ENCODE assay signal across 21 mouse cellular contexts in the genomic region with DNA sequence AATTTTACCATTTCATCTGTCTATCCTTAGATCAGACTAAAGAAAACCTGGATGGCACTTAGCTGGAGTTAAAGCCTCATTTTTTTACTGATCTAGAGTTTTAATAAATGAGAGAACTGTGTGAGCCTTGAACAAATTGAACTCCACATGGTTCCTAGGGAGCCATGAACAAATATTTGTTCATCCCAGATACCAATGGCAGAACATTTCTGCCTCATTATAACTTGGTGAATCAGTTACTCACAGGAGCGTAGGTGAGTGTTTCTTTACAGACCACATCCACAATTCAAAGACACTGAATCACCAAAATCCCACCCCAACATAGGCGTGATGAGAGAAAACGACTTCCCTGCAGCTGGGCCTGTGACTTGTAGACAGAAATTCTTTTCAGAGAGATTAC.
"Had no signal": no experiment of that assay in that cellular context is flagged by ENCODE, and none has a peak within 500 bp of the region (broad histone marks: within the 10 kb centered on the region; RNA-seq: fewer than 3 reads in every experiment).

No protein-coding gene starts in this region.

- H3K4me3 ChIP-seq: gastrocnemius, adult 2 months; heart, embryonic 10.5 days; heart, embryonic 12.5 days; hindbrain, embryonic 13.5 days; hindbrain, embryonic 15.5 days; layer of hippocampus, adult 2 months; left cerebral cortex, adult 2 months; limb, embryonic 10.5 days; limb, embryonic 12.5 days had no signal

- ATAC-seq: hindbrain, postnatal 0 days; intestine, postnatal 0 days had no signal

- H3K4me2 ChIP-seq: heart, embryonic 12.5 days; hindbrain, embryonic 13.5 days; hindbrain, embryonic 15.5 days; limb, embryonic 12.5 days had no signal

- H3K4me1 ChIP-seq: hindbrain, embryonic 13.5 days; hindbrain, embryonic 15.5 days; limb, embryonic 10.5 days; limb, embryonic 12.5 days had no signal

- H3K9ac ChIP-seq: heart, embryonic 12.5 days; hindbrain, embryonic 13.5 days; hindbrain, embryonic 15.5 days; limb, embryonic 12.5 days had no signal

- H3K36me3 ChIP-seq: heart, embryonic 10.5 days; heart, embryonic 12.5 days; hindbrain, embryonic 13.5 days; hindbrain, embryonic 15.5 days; limb, embryonic 10.5 days; limb, embryonic 12.5 days had no signal

- H3K9me3 ChIP-seq: heart, embryonic 10.5 days; heart, embryonic 12.5 days; hindbrain, embryonic 13.5 days; hindbrain, embryonic 15.5 days; limb, embryonic 10.5 days; limb, embryonic 12.5 days had no signal

- H3K27ac ChIP-seq: gastrocnemius, adult 2 months; heart, embryonic 10.5 days; hindbrain, embryonic 13.5 days; hindbrain, embryonic 15.5 days; hindbrain, postnatal 0 days; layer of hippocampus, adult 2 months; left cerebral cortex, adult 2 months; limb, embryonic 10.5 days; limb, embryonic 12.5 days had no signal

- H3K27me3 ChIP-seq: heart, embryonic 12.5 days; hindbrain, embryonic 13.5 days; hindbrain, embryonic 15.5 days; limb, embryonic 12.5 days had no signal

- DNase-seq: gastrocnemius, adult 2 months; gastrocnemius, postnatal 10 days; gastrocnemius, postnatal 25 days; heart, adult 18-20 months; heart, postnatal 10 days; kidney, adult 18-20 months; kidney, adult 8-10 months; kidney, postnatal 10 days; kidney, postnatal 25 days; kidney, postnatal 4 days; liver had no signal
